Mouse (Mus musculus) thymus, adult 2 months (tissue): Measurements from ENCODE around the gene Slc22a18.

Experiments
- CTCF ChIP-seq: fragments of 200-500 bp; IDR thresholded peaks from 2 replicates; pipeline ENCODE4 v1.5.1; 2012; ENCODE audit warnings: mild to moderate bottlenecking, control low read depth, low read length, moderate library complexity, borderline replicate concordance; ENCODE audit not compliant: control insufficient read depth, poor library complexity, insufficient read depth; ENCODE audit errors: extremely low read depth
- POLR2A ChIP-seq: fragments of 200-500 bp; IDR thresholded peaks from 2 replicates; pipeline ENCODE4 v1.6.1; 2012; ENCODE audit warnings: mild to moderate bottlenecking, low read length, control low read depth, moderate library complexity; ENCODE audit not compliant: control insufficient read depth, poor library complexity, insufficient read depth; ENCODE audit errors: extremely low read depth

DNA sequence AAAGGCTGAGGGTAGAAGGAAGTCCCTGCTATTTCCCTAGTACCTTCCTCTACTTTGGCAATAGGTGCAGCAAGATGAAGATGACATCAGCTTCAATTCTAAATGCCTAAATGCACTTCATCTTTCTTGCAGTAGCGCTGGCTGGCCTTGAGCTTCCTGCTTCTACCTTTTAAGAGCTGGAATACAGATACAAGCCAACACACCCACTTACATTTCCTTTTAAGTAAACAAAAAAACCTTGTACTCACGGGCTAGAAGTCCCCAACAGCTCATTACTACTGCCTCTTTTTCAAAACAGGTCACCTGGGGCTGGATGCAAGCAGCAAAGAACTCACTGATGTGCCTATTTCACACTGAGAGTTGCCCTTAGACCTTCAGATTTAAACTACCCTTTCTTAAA, 73.0 kb downstream of the Slc22a18 start:
- TF ChIP-seq CTCF (no peak), POLR2A (no peak)
